In genomic region chr14:47188475-47188847, GRCm38 (mm10) we compare ENCODE assay signal across 8 mouse cellular contexts. TPM values are rescaled to one million over a fixed set of nuclear protein-coding genes. Genes with fewer than 3 reads are reported as not detected.
DNase-seq lines count a peak whose midpoint lies in the region; ATAC-seq and TF ChIP-seq lines count a peak whose summit lies in the region.

No protein-coding gene starts in this region.

- TF ChIP-seq CTCF in liver, adult 2 months (IDR thresholded peaks at IDR 0.05; ENCODE audit: low read depth, low read length), result no peak; the same call in 1 of the 2 replicates

- DNase-seq in liver, adult 2 months (ENCODE audit: extremely low read depth, low read depth, low spot score), result no peak
- no peak for DNase-seq in liver
- no peak for DNase-seq in embryonic facial prominence, embryonic 11.5 days (ENCODE audit: low spot score)
- no peak for DNase-seq in intestine, embryonic 14.5 days (ENCODE audit: low spot score)
- DNase-seq in kidney, postnatal 36 days, result no peak
- no peak for DNase-seq in right cerebral cortex, postnatal 14 days
- no peak for DNase-seq in adrenal gland, postnatal 14 days

- WGBS in liver, adult 2 months, result under 1% methylated on average over 16 of the region's 16 CpGs
- WGBS in embryonic facial prominence, embryonic 11.5 days, result 0% methylated on average over 13 of the region's 16 CpGs
- WGBS in intestine, embryonic 14.5 days, result 4% methylated on average over 16 of the region's 16 CpGs
- WGBS in neural tube, embryonic 12.5 days, result 1% methylated on average over 16 of the region's 16 CpGs

- H3K4me2 ChIP-seq in embryonic facial prominence, embryonic 11.5 days (ENCODE audit: low read depth, low read length), result peak overlapping the region; percentile 98
- H3K4me2 ChIP-seq in intestine, embryonic 14.5 days (ENCODE audit: low read length), result peak overlapping the region; percentile 72
- H3K4me2 ChIP-seq in neural tube, embryonic 12.5 days (replicated peaks), result peak overlapping the region; percentile 98

- peaks cover 23% of the 10 kb centered on the region for H3K4me1 ChIP-seq in liver, adult 2 months (ENCODE audit: control insufficient read depth, insufficient read depth, low read length)
- H3K4me1 ChIP-seq in embryonic facial prominence, embryonic 11.5 days (ENCODE audit: control insufficient read depth, insufficient read depth, low read length), result no peaks in the 10 kb centered on the region
- peaks cover 6% of the 10 kb centered on the region for H3K4me1 ChIP-seq in intestine, embryonic 14.5 days (replicated peaks; ENCODE audit: control insufficient read depth, insufficient read depth, low read length)
- peaks cover 5% of the 10 kb centered on the region for H3K4me1 ChIP-seq in neural tube, embryonic 12.5 days

- peak overlapping the region; percentile 96 for H3K4me3 ChIP-seq in liver, adult 2 months (ENCODE audit: insufficient read depth, low read depth, low read length)
- peak overlapping the region; percentile 66 for H3K4me3 ChIP-seq in embryonic facial prominence, embryonic 11.5 days (ENCODE audit: low read depth, low read length)
- peak overlapping the region; percentile 70 for H3K4me3 ChIP-seq in intestine, embryonic 14.5 days (ENCODE audit: low read depth, low read length)
- peak overlapping the region; percentile 52 for H3K4me3 ChIP-seq in neural tube, embryonic 12.5 days

- no peak for TF ChIP-seq POLR2A in liver, adult 2 months (IDR thresholded peaks at IDR 0.05; ENCODE audit: extremely low read depth, insufficient read depth, low read length)

- ATAC-seq in embryonic facial prominence, embryonic 11.5 days (replicated peaks; ENCODE audit: insufficient number of reproducible peaks, low FRiP score, low TSS enrichment, low read depth), result peak; percentile 42; the same call in 1 of the 2 replicates
- ATAC-seq in intestine, embryonic 14.5 days (replicated peaks; ENCODE audit: low FRiP score, low TSS enrichment, low read depth), result peak; percentile 26; the same call in 1 of the 2 replicates
- ATAC-seq in neural tube, embryonic 12.5 days (ENCODE audit: low FRiP score, low read depth), result peak; percentile 35

- peak overlapping the region; percentile 97 for H3K27ac ChIP-seq in liver, adult 2 months (replicated peaks; ENCODE audit: insufficient read depth, low read depth, low read length)
- no peak overlapping the region for H3K27ac ChIP-seq in embryonic facial prominence, embryonic 11.5 days (replicated peaks; ENCODE audit: low read depth, low read length)
- H3K27ac ChIP-seq in intestine, embryonic 14.5 days (ENCODE audit: low read depth), result no peak overlapping the region
- H3K27ac ChIP-seq in neural tube, embryonic 12.5 days, result no peak overlapping the region

- H3K79me2 ChIP-seq in liver, adult 2 months (ENCODE audit: control insufficient read depth, insufficient read depth, low read length), result peaks cover 28% of the 10 kb centered on the region

- H3K36me3 ChIP-seq in liver, adult 2 months (ENCODE audit: control insufficient read depth, insufficient read depth, low read length), result peaks cover 9% of the 10 kb centered on the region
- H3K36me3 ChIP-seq in embryonic facial prominence, embryonic 11.5 days (replicated peaks; ENCODE audit: control insufficient read depth, insufficient read depth, low read depth, low read length), result no peaks in the 10 kb centered on the region
- H3K36me3 ChIP-seq in intestine, embryonic 14.5 days (ENCODE audit: control insufficient read depth, insufficient read depth, low read length), result no peaks in the 10 kb centered on the region
- no peaks in the 10 kb centered on the region for H3K36me3 ChIP-seq in neural tube, embryonic 12.5 days

- H3K27me3 ChIP-seq in liver, adult 2 months (ENCODE audit: control insufficient read depth, insufficient read depth, low read length), result no peaks in the 10 kb centered on the region
- H3K27me3 ChIP-seq in embryonic facial prominence, embryonic 11.5 days (ENCODE audit: control insufficient read depth, insufficient read depth, low read length), result peaks cover 13% of the 10 kb centered on the region
- H3K27me3 ChIP-seq in intestine, embryonic 14.5 days (replicated peaks; ENCODE audit: control insufficient read depth, insufficient read depth, low read length), result peaks cover 15% of the 10 kb centered on the region
- peaks cover 19% of the 10 kb centered on the region for H3K27me3 ChIP-seq in neural tube, embryonic 12.5 days (replicated peaks)

- H3K9me3 ChIP-seq in embryonic facial prominence, embryonic 11.5 days (replicated peaks; ENCODE audit: control insufficient read depth, low read length), result no peaks in the 10 kb centered on the region
- no peaks in the 10 kb centered on the region for H3K9me3 ChIP-seq in intestine, embryonic 14.5 days (ENCODE audit: control insufficient read depth, low read length)
- H3K9me3 ChIP-seq in neural tube, embryonic 12.5 days, result no peaks in the 10 kb centered on the region

- H3K9ac ChIP-seq in liver, adult 2 months (ENCODE audit: low read depth, low read length), result peak overlapping the region; percentile 98
- H3K9ac ChIP-seq in embryonic facial prominence, embryonic 11.5 days (replicated peaks; ENCODE audit: low read length), result peak overlapping the region; percentile 34; the same call in 1 of the 2 replicates
- H3K9ac ChIP-seq in intestine, embryonic 14.5 days (ENCODE audit: low read length), result peak overlapping the region; percentile 33
- peak overlapping the region; percentile 54 for H3K9ac ChIP-seq in neural tube, embryonic 12.5 days

RNA-seq across cellular contexts. Expression of gene Gch1, which starts 0.8 kb away (rescaled TPM):
- 195 and 200 TPM in 2 replicates for total RNA-seq in liver, adult 2 months (2014; rRNA removed)
- 133 TPM in 2 replicates for polyA plus RNA-seq in liver, adult 2 months (2012; rRNA removed)
- 1.7 and 2.5 TPM in 2 replicates for polyA plus RNA-seq in embryonic facial prominence, embryonic 11.5 days (2014; fragmentation: Nextera tagmentation; extraction: Ambion mirVana)
- polyA plus RNA-seq in intestine, embryonic 14.5 days (2014; fragmentation: Nextera tagmentation; extraction: Ambion mirVana), result 3.0 and 4.4 TPM in 2 replicates
- polyA plus RNA-seq in neural tube, embryonic 12.5 days (2016; fragmentation: Nextera tagmentation; extraction: Ambion mirVana), result 2.2 and 2.4 TPM in 2 replicates
- total RNA-seq in adrenal gland, postnatal 14 days (2021), result 42.0 and 51.3 TPM in 2 replicates

Comparison
In these comparisons a context has a peak if more than half of its experiments do, and no peak if none do; other contexts are left out.
1. H3K9ac ChIP-seq: peak in every context shown above with its lines; median percentile 98 in liver, adult 2 months; 54 in neural tube, embryonic 12.5 days; 34 in embryonic facial prominence, embryonic 11.5 days; 33 in intestine, embryonic 14.5 days.
2. RNA of gene Gch1, which starts 0.8 kb away (polyA plus RNA-seq): 133 TPM in liver, adult 2 months; 3.0 to 4.4 TPM in intestine, embryonic 14.5 days, 2.2 to 2.4 TPM in neural tube, embryonic 12.5 days and 1.7 to 2.5 TPM in embryonic facial prominence, embryonic 11.5 days; every median in the first group is over 10 times any median in the second.
3. Peak in every context shown above with its lines, with median percentiles within 50 percentile points of each other: H3K4me3 ChIP-seq, ATAC-seq and H3K4me2 ChIP-seq.